Mouse (Mus musculus) limb, embryonic 14.5 days (tissue): Measurements from ENCODE around the gene Pcdh8. TPM values are rescaled to one million over a fixed set of nuclear protein-coding genes. Genes with fewer than 3 reads are reported as not detected.
A peak's percentile ranks its signal among the peaks of the same experiment; 100 is the strongest.

Source experiments
- ATAC-seq: fragments of 200-750 bp; cut with Nextera tagmentation; 2 replicates; pipeline ENCODE4 v1.8.0; 2017; ENCODE audit warnings: low read depth, moderate number of reproducible peaks, moderate TSS enrichment; ENCODE audit not compliant: low FRiP score
- DNase-seq: peaks from one replicate; pipeline ENCODE4 v3.0.0-alpha.2; 2015; ENCODE audit warnings: low spot score
- H3K27ac ChIP-seq: fragments of 300-500 bp; sonication (generic); replicated peaks from 2 replicates; pipeline ENCODE4 v1.5.1; 2014; ENCODE audit warnings: low read depth, mild to moderate bottlenecking, low read length, moderate library complexity, mixed read lengths
- H3K27me3 ChIP-seq: fragments of 300-500 bp; sonication (generic); 2 replicates; pipeline ENCODE4 v1.6.1; 2014; ENCODE audit warnings: low read length, mixed read lengths; ENCODE audit not compliant: control insufficient read depth, insufficient read depth
- H3K36me3 ChIP-seq: fragments of 300-500 bp; sonication (generic); 2 replicates; pipeline ENCODE4 v1.6.1; 2014; ENCODE audit warnings: mild to moderate bottlenecking, low read length, moderate library complexity, mixed read lengths; ENCODE audit not compliant: control insufficient read depth, insufficient read depth
- H3K4me1 ChIP-seq: fragments of 300-500 bp; sonication (generic); 2 replicates; pipeline ENCODE4 v1.6.1; 2014; ENCODE audit warnings: antibody characterized with exemption, low read length, mixed read lengths; ENCODE audit not compliant: control insufficient read depth, insufficient read depth
- H3K4me2 ChIP-seq: fragments of 300-500 bp; sonication (generic); replicated peaks from 2 replicates; pipeline ENCODE4 v1.6.1; 2014; ENCODE audit warnings: low read depth, mild to moderate bottlenecking, low read length, moderate library complexity; ENCODE audit not compliant: severe bottlenecking
- H3K4me3 ChIP-seq: fragments of 300-500 bp; sonication (generic); replicated peaks from 2 replicates; pipeline ENCODE4 v1.5.1; 2014; ENCODE audit warnings: low read length
- H3K9ac ChIP-seq: fragments of 300-500 bp; sonication (generic); 2 replicates; pipeline ENCODE4 v1.6.1; 2014; ENCODE audit warnings: mild to moderate bottlenecking, low read depth, low read length, moderate library complexity; ENCODE audit not compliant: severe bottlenecking
- H3K9me3 ChIP-seq: fragments of 300-500 bp; sonication (generic); 2 replicates; pipeline ENCODE4 v1.6.1; 2016; ENCODE audit warnings: low read length; ENCODE audit not compliant: control insufficient read depth
- POLR2A ChIP-seq: fragments of 200-500 bp; IDR thresholded peaks from 2 replicates; pipeline ENCODE4 v1.8.0; 2012; ENCODE audit warnings: inconsistent platforms, mild to moderate bottlenecking, moderate library complexity, borderline replicate concordance; ENCODE audit not compliant: insufficient read depth, insufficient read length; ENCODE audit errors: extremely low read depth
- WGBS: fragments of 180-500 bp; shearing (Covaris S2); extraction: QIAGEN DNeasy Blood & Tissue Kit; methylation state at CpG from one replicate; pipeline ENCODE4 v1.1.7; 2014; 5-methylcytosine and 5-hydroxymethylcytosine counted together
- polyA plus RNA-seq, 2 experiments: library from polyadenylated mRNA; depleted of rRNA in 1 of 2; stranded (reverse) in 1 of 2; unstranded in 1 of 2; fragments of >200 nt; fragmentation: Nextera tagmentation in 1 of 2; extraction: Ambion mirVana in 1 of 2; gene quantifications; 2 replicates each; pipeline versions ENCODE4 v1.2.1 to v1.2.3; 2012 to 2014

The Pcdh8 gene
- polyA plus RNA-seq, 2 experiments: 5.7 TPM

GRCm38 (mm10) chr14:79768996-79769395, 2.1 kb downstream of the Pcdh8 start:
- H3K4me1 ChIP-seq: peaks cover 30% of the 10 kb centered on the region
- DNase-seq (no peak), ATAC-seq (no peak)
- peak overlapping the region; percentile 41 for H3K4me3 ChIP-seq
- H3K9ac ChIP-seq: no peak overlapping the region
- no peak for TF ChIP-seq POLR2A
- WGBS: 3% methylated on average over 28 of the region's 30 CpGs
- peaks cover 65% of the 10 kb centered on the region for H3K27me3 ChIP-seq
- no peak overlapping the region for H3K27ac ChIP-seq
- H3K9me3 ChIP-seq: no peaks in the 10 kb centered on the region
- no peaks in the 10 kb centered on the region for H3K36me3 ChIP-seq
- H3K4me2 ChIP-seq: peak overlapping the region; percentile 76

- Histone ChIP-seq H3K4me1 (peaks cover 24% of the 10 kb centered on the region), H3K4me3 (peak overlapping the region; percentile 41), H3K27me3 (peaks cover 58% of the 10 kb centered on the region), H3K4me2 (peak overlapping the region; percentile 76), H3K9ac (0 out of 2 replicates have a peak overlapping the region, but pooled peaks have one; percentile 25), H3K36me3 (no peaks in the 10 kb centered on the region), H3K9me3 (no peaks in the 10 kb centered on the region), H3K27ac (no peak overlapping the region)
- no peak for TF ChIP-seq POLR2A
- DNase-seq: no peak
- under 1% methylated on average over 16 of the region's 59 CpGs for whole genome bisulfite sequencing
- ATAC-seq: no peak
Observed at GRCm38 (mm10) chr14:79768076-79768830, 2.9 kb downstream of the Pcdh8 start.

- no peaks in the 10 kb centered on the region for H3K9me3 ChIP-seq
- H3K36me3 ChIP-seq: no peaks in the 10 kb centered on the region
- H3K4me3 ChIP-seq: 0 out of 2 replicates have a peak overlapping the region, but pooled peaks have one; percentile 41
- no peak overlapping the region for H3K27ac ChIP-seq
- no peak overlapping the region for H3K9ac ChIP-seq
- H3K27me3 ChIP-seq: peaks cover 51% of the 10 kb centered on the region
- ATAC-seq (no peak), DNase-seq (no peak)
- H3K4me1 ChIP-seq: peaks cover 24% of the 10 kb centered on the region
- H3K4me2 ChIP-seq: 0 out of 2 replicates have a peak overlapping the region, but pooled peaks have one; percentile 7
- no peak for TF ChIP-seq POLR2A
- 13% methylated on average over 11 of the region's 11 CpGs for WGBS
Observed at GRCm38 (mm10) chr14:79767601-79768000, 3.5 kb downstream of the Pcdh8 start.

- WGBS: 78% methylated on average over 6 of the region's 6 CpGs
- no peak overlapping the region for H3K27ac ChIP-seq
- no peak for TF ChIP-seq POLR2A
- peaks cover 10% of the 10 kb centered on the region for H3K4me1 ChIP-seq
- H3K27me3 ChIP-seq: peaks cover 33% of the 10 kb centered on the region
- DNase-seq (no peak), ATAC-seq (no peak)
- H3K4me2 ChIP-seq: no peak overlapping the region
- no peak overlapping the region for H3K9ac ChIP-seq
- no peaks in the 10 kb centered on the region for H3K36me3 ChIP-seq
- no peaks in the 10 kb centered on the region for H3K9me3 ChIP-seq
- H3K4me3 ChIP-seq: no peak overlapping the region
Observed at GRCm38 (mm10) chr14:79765196-79765765, 5.8 kb downstream of the Pcdh8 start.

- 67% methylated on average over 13 of the region's 13 CpGs for WGBS
- Histone ChIP-seq H3K4me3 (no peak overlapping the region), H3K4me1 (0 out of 2 replicates have a peak, but pooled peaks cover 3% of the 10 kb centered on the region), H3K36me3 (no peaks in the 10 kb centered on the region), H3K27ac (no peak overlapping the region), H3K27me3 (no peaks in the 10 kb centered on the region), H3K9ac (no peak overlapping the region), H3K4me2 (no peak overlapping the region), H3K9me3 (no peaks in the 10 kb centered on the region)
- ATAC-seq: no peak
- DNase-seq: no peak
- TF ChIP-seq POLR2A: no peak
Observed at GRCm38 (mm10) chr14:79754601-79755222, 16.4 kb downstream of the Pcdh8 start.
